Mouse (Mus musculus) midbrain, embryonic 16.5 days (tissue): ENCODE measurements around the gene Iqcc. TPM values are rescaled to one million over a fixed set of nuclear protein-coding genes. Genes with fewer than 3 reads are reported as not detected.

ENCODE experiments used
- ATAC-seq: fragments of 200-750 bp; cut with Nextera tagmentation; 2 replicates; pipeline ENCODE4 v1.8.0; 2017; ENCODE audit warnings: moderate TSS enrichment
- H3K27ac ChIP-seq: fragments of 300-500 bp; sonication (generic); 2 replicates; pipeline ENCODE4 v1.5.1; 2014; ENCODE audit warnings: mild to moderate bottlenecking, low read length, mixed read lengths
- H3K27me3 ChIP-seq: fragments of 300-500 bp; sonication (generic); 2 replicates; pipeline ENCODE4 v1.6.1; 2014; ENCODE audit warnings: low read depth, low read length, mixed read lengths; ENCODE audit not compliant: control insufficient read depth, insufficient read depth
- H3K36me3 ChIP-seq: fragments of 300-500 bp; sonication (generic); 2 replicates; pipeline ENCODE4 v1.6.1; 2014; ENCODE audit warnings: mild to moderate bottlenecking, low read length, moderate library complexity, mixed read lengths; ENCODE audit not compliant: control insufficient read depth, insufficient read depth
- H3K4me1 ChIP-seq: fragments of 300-500 bp; sonication (generic); 2 replicates; pipeline ENCODE4 v1.6.1; 2014; ENCODE audit warnings: mild to moderate bottlenecking, low read length, mixed read lengths; ENCODE audit not compliant: control insufficient read depth, insufficient read depth
- H3K4me2 ChIP-seq: fragments of 300-500 bp; sonication (generic); 2 replicates; pipeline ENCODE4 v1.6.1; 2014; ENCODE audit warnings: mild to moderate bottlenecking, low read length, mixed read lengths
- H3K4me3 ChIP-seq: fragments of 300-500 bp; sonication (generic); 2 replicates; pipeline ENCODE4 v1.5.1; 2014; ENCODE audit warnings: low read depth, mild to moderate bottlenecking, low read length, moderate library complexity, mixed read lengths
- H3K9ac ChIP-seq: fragments of 300-500 bp; sonication (generic); 2 replicates; pipeline ENCODE4 v1.6.1; 2014; ENCODE audit warnings: low read depth, low read length, mixed read lengths
- H3K9me3 ChIP-seq: fragments of 300-500 bp; sonication (generic); replicated peaks from 2 replicates; pipeline ENCODE4 v1.6.1; 2014; ENCODE audit warnings: mild to moderate bottlenecking, low read length, mixed read lengths; ENCODE audit not compliant: control insufficient read depth, poor library complexity, severe bottlenecking
- WGBS: fragments of 180-500 bp; shearing (Covaris S2); extraction: QIAGEN DNeasy Blood & Tissue Kit; methylation state at CpG from one replicate; pipeline ENCODE4 v1.1.7; 2014; 5-methylcytosine and 5-hydroxymethylcytosine counted together
- polyA plus RNA-seq: library from polyadenylated mRNA; unstranded; fragments of >200 nt; fragmentation: Nextera tagmentation; extraction: Ambion mirVana; gene quantifications from 2 replicates; pipeline ENCODE4 v1.2.1, GENCODE M21; 2015

Iqcc gene
- polyA plus RNA-seq, 1 experiment from 2014 or later = 33.1 TPM

DNA sequence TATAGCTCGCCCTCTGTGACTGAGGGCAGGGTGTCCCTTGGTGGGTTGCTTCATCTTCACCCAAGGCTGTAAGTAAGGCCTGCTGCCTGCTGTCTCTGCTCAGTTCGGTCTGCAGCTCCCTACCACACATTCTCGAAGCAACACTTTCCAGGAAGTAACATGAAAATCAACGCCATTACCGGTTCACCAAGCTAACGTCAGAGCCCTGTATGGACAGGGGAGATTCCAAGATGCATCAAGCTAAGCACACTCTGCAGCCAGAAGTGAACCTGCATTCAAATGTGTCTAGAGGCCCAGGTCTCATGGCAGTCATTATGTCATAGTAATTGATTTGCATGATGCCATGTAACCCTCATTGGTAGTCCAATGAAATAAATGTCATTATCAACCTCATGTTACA lies 48.9 kb downstream of the Iqcc start:
- H3K9me3 ChIP-seq = no peaks in the 10 kb centered on the region
- H3K4me3 ChIP-seq = no peak overlapping the region
- no peak overlapping the region for H3K9ac ChIP-seq
- WGBS = 87% methylated on average over 6 of the region's 6 CpGs
- H3K4me2 ChIP-seq = no peak overlapping the region
- no peak overlapping the region for H3K27ac ChIP-seq
- ATAC-seq = no peak
- H3K4me1 ChIP-seq = no peaks in the 10 kb centered on the region
- H3K27me3 ChIP-seq = no peaks in the 10 kb centered on the region
- H3K36me3 ChIP-seq = no peaks in the 10 kb centered on the region

DNA sequence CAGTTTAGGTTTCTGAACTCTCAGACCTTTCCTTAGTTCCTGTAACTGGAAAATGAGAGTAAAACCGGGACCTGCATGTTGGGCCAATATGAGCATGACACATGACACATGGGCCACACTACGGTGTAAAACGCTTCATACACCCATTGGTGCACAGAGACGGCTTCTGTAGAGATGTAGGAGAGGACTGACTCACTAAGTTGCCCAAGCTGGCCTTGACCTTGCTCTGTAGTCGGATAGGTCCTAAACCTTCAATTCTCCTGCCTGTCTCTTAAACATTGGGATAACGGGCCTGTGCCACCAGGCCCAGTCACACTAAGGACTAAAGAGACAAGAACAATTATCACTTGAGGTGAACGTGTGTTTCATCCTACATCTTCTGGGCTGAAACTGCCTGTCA lies 50.5 kb downstream of the Iqcc start:
- Histone ChIP-seq H3K4me3 (no peak overlapping the region), H3K27me3 (no peaks in the 10 kb centered on the region), H3K27ac (no peak overlapping the region), H3K4me2 (no peak overlapping the region), H3K4me1 (no peaks in the 10 kb centered on the region), H3K36me3 (no peaks in the 10 kb centered on the region), H3K9me3 (no peaks in the 10 kb centered on the region), H3K9ac (no peak overlapping the region)
- ATAC-seq = no peak
- 93% methylated on average over 7 of the region's 7 CpGs for WGBS

DNA sequence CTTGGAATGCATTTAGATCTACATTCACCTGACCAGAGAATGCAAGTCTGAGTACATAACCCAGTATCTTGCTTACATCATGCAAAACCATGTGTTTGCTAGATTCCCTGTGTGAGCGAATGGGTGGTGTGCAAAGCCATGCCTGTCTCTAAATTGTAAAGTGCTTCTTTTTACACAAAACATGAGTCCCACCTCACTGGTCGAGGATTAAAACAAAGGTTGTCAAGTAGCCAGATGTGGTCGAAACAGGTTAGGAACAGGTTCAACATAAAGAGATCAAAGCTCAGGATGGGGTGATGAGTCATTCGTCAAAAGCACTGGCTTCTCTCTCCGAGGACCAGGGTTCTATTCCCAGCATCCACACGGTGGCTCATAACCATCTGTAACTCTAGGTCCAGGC lies 53.8 kb downstream of the Iqcc start:
- no peak overlapping the region for H3K9ac ChIP-seq
- no peaks in the 10 kb centered on the region for H3K27me3 ChIP-seq
- ATAC-seq = no peak
- 87% methylated on average over 6 of the region's 6 CpGs for WGBS
- no peaks in the 10 kb centered on the region for H3K4me1 ChIP-seq
- H3K4me3 ChIP-seq = no peak overlapping the region
- no peak overlapping the region for H3K27ac ChIP-seq
- H3K9me3 ChIP-seq = no peaks in the 10 kb centered on the region
- no peaks in the 10 kb centered on the region for H3K36me3 ChIP-seq
- H3K4me2 ChIP-seq = no peak overlapping the region

Other genes with a start within 250 kb of the Iqcc start
- gene Zbtb8a, start 241.0 kb downstream of the Iqcc start, polyA plus RNA-seq = 23.2 and 23.4 TPM in 2 replicates
- 19.1 and 19.6 TPM in 2 replicates for gene Zbtb8b, start 178.2 kb downstream of the Iqcc start, polyA plus RNA-seq
- gene Bsdc1, start 157.5 kb downstream of the Iqcc start, polyA plus RNA-seq = 31.5 and 34.7 TPM in 2 replicates
- 1.2 TPM in 2 replicates for gene Tssk3, start 128.1 kb downstream of the Iqcc start, polyA plus RNA-seq
- gene Fam229a, start 127.9 kb downstream of the Iqcc start, polyA plus RNA-seq = 0.56 and 0.94 TPM in 2 replicates
- 1,543 and 1,683 TPM in 2 replicates for gene Marcksl1, start 105.5 kb downstream of the Iqcc start, polyA plus RNA-seq
- 74.7 and 83.2 TPM in 2 replicates for gene Hdac1, start 76.4 kb downstream of the Iqcc start, polyA plus RNA-seq
- gene Lck, start 45.5 kb downstream of the Iqcc start, polyA plus RNA-seq = 15.4 and 16.2 TPM in 2 replicates
- gene Fam167b, start 40.5 kb downstream of the Iqcc start, polyA plus RNA-seq = 0.26 TPM in 1 of 2 replicates, not detected in the other
- gene Eif3i, start 18.5 kb downstream of the Iqcc start, polyA plus RNA-seq = 187 and 198 TPM in 2 replicates
- gene Tmem234, start 18.4 kb downstream of the Iqcc start, polyA plus RNA-seq = 177 and 180 TPM in 2 replicates
- 3.5 and 4.1 TPM in 2 replicates for gene Dcdc2b, start 4.8 kb downstream of the Iqcc start, polyA plus RNA-seq
- gene Ccdc28b, start 4.8 kb upstream of the Iqcc start, polyA plus RNA-seq = 172 and 183 TPM in 2 replicates
- 42.5 and 49.8 TPM in 2 replicates for gene Txlna, start 22.0 kb upstream of the Iqcc start, polyA plus RNA-seq
- gene Kpna6, start 53.7 kb upstream of the Iqcc start, polyA plus RNA-seq = 18.6 and 19.3 TPM in 2 replicates
- 16.8 and 18.2 TPM in 2 replicates for gene Tmem39b, start 77.7 kb upstream of the Iqcc start, polyA plus RNA-seq
- 116 and 132 TPM in 2 replicates for gene Khdrbs1, start 123.2 kb upstream of the Iqcc start, polyA plus RNA-seq
- gene Ptp4a2, start 192.1 kb upstream of the Iqcc start, polyA plus RNA-seq = 222 and 255 TPM in 2 replicates